Mouse (Mus musculus) spleen, adult 2 months (tissue): ENCODE data around the gene Pgap2.

Experiments used
- CTCF ChIP-seq: fragments of 200-500 bp; IDR thresholded peaks from 2 replicates; pipeline ENCODE4 v1.5.1; 2011; ENCODE audit warnings: mild to moderate bottlenecking, inconsistent platforms; ENCODE audit not compliant: insufficient read depth, insufficient read length, insufficient replicate concordance; ENCODE audit errors: extremely low read depth
- POLR2A ChIP-seq: fragments of 200-500 bp; IDR thresholded peaks from 2 replicates; pipeline ENCODE4 v1.6.1; 2011; ENCODE audit warnings: low read depth, low read length, inconsistent platforms

DNA sequence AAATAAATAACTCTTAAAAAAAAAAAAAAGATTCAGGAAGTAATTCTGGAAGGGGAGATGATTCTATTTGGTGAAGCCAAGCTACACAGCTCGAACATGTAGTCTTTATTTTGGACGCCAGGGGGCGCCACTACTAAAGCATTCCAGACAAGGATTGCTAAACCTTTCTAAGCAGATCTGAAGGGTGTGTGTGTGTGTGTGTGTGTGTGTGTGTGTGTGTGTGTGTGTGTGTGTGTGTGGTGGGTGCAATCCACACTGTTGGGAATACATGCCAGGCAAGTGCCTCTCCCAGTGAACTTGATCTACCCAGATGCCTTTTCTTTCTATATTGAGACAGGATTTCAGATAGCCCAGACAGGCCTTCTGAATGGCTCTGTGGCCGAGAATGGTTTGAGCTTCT, 48.2 kb downstream of the Pgap2 start:
- TF ChIP-seq POLR2A (no peak), CTCF (peak; percentile 38; the same call in 1 of the 2 replicates)
